Mouse (Mus musculus): ENCODE results near the gene Olfr370. TPM values are rescaled to one million over a fixed set of nuclear protein-coding genes. Genes with fewer than 3 reads are reported as not detected.
A peak's percentile ranks its signal among the peaks of the same experiment; 100 is the strongest.

The Olfr370 gene
- total and polyA plus RNA-seq, 2 experiments from 2014 or later, result not detected

GRCm38 (mm10) chr8:83562669-83563068 lies 27.1 kb downstream of the Olfr370 start:
- Histone ChIP-seq H3K27me3 (ENCODE audit: control insufficient read depth, insufficient read depth, low read length) (no peaks in the 10 kb centered on the region), H3K4me1 (ENCODE audit: control insufficient read depth, insufficient read depth) (peaks cover 7% of the 10 kb centered on the region), H3K27ac (ENCODE audit: low read depth) (no peak overlapping the region), H3K36me3 (replicated peaks; ENCODE audit: control insufficient read depth, insufficient read depth, low read length) (no peaks in the 10 kb centered on the region), H3K4me3 (ENCODE audit: low read depth, low read length) (no peak overlapping the region), H3K9ac (replicated peaks; ENCODE audit: low read depth, low read length) (no peak overlapping the region), H3K4me2 (ENCODE audit: low read depth, low read length) (no peak overlapping the region), H3K9me3 (replicated peaks; ENCODE audit: control insufficient read depth, low read length) (no peaks in the 10 kb centered on the region)
- WGBS, result 47% methylated on average over 3 of the region's 3 CpGs
- TF ChIP-seq EP300 (IDR thresholded peaks at IDR 0.05; ENCODE audit: low read depth), result no peak
- no peak for TF ChIP-seq CTCF (IDR thresholded peaks at IDR 0.05; ENCODE audit: low read depth)
- DNase-seq (ENCODE audit: low spot score) (no peak), ATAC-seq (ENCODE audit: insufficient read depth, low read depth) (no peak)

GRCm38 (mm10) chr8:83563246-83563645 lies 27.7 kb downstream of the Olfr370 start:
- Histone ChIP-seq H3K36me3 (replicated peaks; ENCODE audit: control insufficient read depth, insufficient read depth, low read length) (no peaks in the 10 kb centered on the region), H3K4me3 (ENCODE audit: low read depth, low read length) (no peak overlapping the region), H3K4me2 (ENCODE audit: low read depth, low read length) (no peak overlapping the region), H3K27ac (ENCODE audit: low read depth) (no peak overlapping the region), H3K9me3 (replicated peaks; ENCODE audit: control insufficient read depth, low read length) (no peaks in the 10 kb centered on the region), H3K4me1 (ENCODE audit: control insufficient read depth, insufficient read depth) (peaks cover 12% of the 10 kb centered on the region), H3K9ac (replicated peaks; ENCODE audit: low read depth, low read length) (no peak overlapping the region), H3K27me3 (ENCODE audit: control insufficient read depth, insufficient read depth, low read length) (no peaks in the 10 kb centered on the region)
- no peak for ATAC-seq (ENCODE audit: insufficient read depth, low read depth)
- TF ChIP-seq CTCF (IDR thresholded peaks at IDR 0.05; ENCODE audit: low read depth) (no peak), EP300 (IDR thresholded peaks at IDR 0.05; ENCODE audit: low read depth) (no peak)
- WGBS, result 58% methylated on average over 4 of the region's 4 CpGs
- DNase-seq (ENCODE audit: low spot score), result no peak

DNA sequence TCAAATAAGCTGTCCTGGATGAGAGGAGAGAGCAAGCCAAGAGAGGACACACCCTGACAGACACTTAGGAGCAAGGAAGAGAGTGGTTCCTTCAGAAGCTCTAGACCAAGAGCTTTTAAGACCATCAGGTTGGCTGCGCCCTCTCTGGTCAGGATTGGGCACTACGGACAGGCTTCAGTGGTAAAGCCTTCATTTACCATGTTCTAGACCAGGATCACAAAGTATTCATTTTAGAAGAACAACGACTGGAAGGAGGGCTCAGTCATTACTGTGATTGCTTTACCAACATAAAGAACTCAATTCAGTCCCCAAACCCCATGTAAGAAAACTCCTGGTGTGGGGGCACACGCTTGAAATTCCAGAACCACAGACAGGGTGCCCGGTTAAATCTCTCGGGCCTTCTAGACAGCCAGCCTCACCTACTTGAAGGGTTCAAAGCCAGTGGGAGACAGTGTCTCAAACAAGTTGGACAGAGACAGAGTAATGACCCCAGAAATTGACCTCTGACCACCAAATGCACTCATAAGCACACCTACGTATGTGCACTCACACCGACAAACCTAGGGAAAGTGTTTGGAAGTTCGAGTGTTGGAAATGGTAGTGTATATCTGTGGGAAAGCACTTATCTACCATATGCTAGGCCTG lies 30.3 kb downstream of the Olfr370 start:
- no peak overlapping the region for H3K4me3 ChIP-seq (ENCODE audit: low read depth, low read length)
- peaks cover 20% of the 10 kb centered on the region for H3K4me1 ChIP-seq (ENCODE audit: control insufficient read depth, insufficient read depth)
- no peak for DNase-seq (ENCODE audit: low spot score)
- H3K27me3 ChIP-seq (ENCODE audit: control insufficient read depth, insufficient read depth, low read length), result no peaks in the 10 kb centered on the region
- TF ChIP-seq EP300 (IDR thresholded peaks at IDR 0.05; ENCODE audit: low read depth) (no peak), CTCF (IDR thresholded peaks at IDR 0.05; ENCODE audit: low read depth) (no peak)
- H3K9me3 ChIP-seq (replicated peaks; ENCODE audit: control insufficient read depth, low read length), result no peaks in the 10 kb centered on the region
- peak overlapping the region; percentile 90 for H3K4me2 ChIP-seq (ENCODE audit: low read depth, low read length)
- WGBS, result 78% methylated on average over 9 of the region's 9 CpGs
- ATAC-seq (ENCODE audit: insufficient read depth, low read depth), result no peak
- H3K27ac ChIP-seq (ENCODE audit: low read depth), result no peak overlapping the region
- H3K36me3 ChIP-seq (replicated peaks; ENCODE audit: control insufficient read depth, insufficient read depth, low read length), result peaks cover 23% of the 10 kb centered on the region
- H3K9ac ChIP-seq (replicated peaks; ENCODE audit: low read depth, low read length), result no peak overlapping the region

DNA sequence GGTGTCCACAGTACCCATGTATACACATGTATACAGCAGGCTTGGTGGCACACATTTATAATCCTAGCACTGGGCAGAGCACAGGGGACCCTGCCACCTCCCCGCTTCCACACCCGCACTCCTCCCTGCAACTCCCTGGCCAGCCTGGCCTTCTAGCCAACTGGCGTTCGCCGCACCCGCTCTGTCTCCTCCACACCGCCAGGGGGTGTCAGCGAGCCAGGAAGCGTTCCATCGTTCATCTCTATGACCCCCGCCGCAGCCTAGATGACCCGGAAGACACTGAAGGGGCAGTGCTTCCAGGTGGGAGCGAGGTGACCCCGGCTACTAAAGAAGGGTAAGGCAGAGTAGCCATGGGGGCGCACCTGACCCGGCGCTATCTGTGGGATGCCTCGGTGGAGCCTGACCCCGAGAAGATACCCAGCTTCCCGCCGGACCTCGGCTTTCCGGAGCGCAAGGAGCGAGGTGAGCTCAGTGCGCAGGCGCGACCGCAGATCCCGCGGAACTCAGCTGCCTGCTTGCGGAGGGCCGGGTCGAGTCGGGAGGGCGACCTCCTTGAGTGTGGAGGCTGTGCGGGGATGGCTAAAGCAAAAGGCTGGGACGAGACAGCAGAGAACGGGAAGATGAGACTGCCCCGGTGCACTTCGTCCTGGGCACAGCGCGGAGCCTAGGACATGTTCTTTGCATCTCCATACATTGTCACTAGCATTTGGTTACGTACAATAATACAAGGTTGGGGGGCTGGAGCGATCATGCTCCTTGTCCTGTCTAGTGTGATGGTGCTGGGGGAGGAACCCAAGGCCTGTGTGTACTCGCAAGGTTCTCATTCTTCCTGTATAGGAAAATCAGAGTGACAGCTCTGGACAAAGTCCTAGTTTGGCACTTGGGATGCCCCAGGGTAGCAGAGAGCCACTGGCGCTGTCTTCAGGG lies 31.2 kb downstream of the Olfr370 start, which contains the start of gene Ndufb7:
Gene Ndufb7 (plus strand): TSS at position 203 of the 927 bp plus-strand sequence.
- Histone ChIP-seq H3K4me1 (ENCODE audit: control insufficient read depth, insufficient read depth) (peaks cover 20% of the 10 kb centered on the region), H3K4me3 (ENCODE audit: low read depth, low read length) (peak within 1 kb of the TSS; percentile 66), H3K27me3 (ENCODE audit: control insufficient read depth, insufficient read depth, low read length) (no peaks in the 10 kb centered on the region), H3K9me3 (replicated peaks; ENCODE audit: control insufficient read depth, low read length) (no peaks in the 10 kb centered on the region), H3K27ac (ENCODE audit: low read depth) (peak within 1 kb of the TSS; percentile 83), H3K9ac (replicated peaks; ENCODE audit: low read depth, low read length) (peak within 1 kb of the TSS; percentile 75), H3K4me2 (ENCODE audit: low read depth, low read length) (peak within 1 kb of the TSS; percentile 90), H3K36me3 (replicated peaks; ENCODE audit: control insufficient read depth, insufficient read depth, low read length) (peaks cover 31% of the 10 kb centered on the region)
- peak; percentile 86 for DNase-seq (ENCODE audit: low spot score)
- under 1% methylated on average over 48 of the region's 48 CpGs for WGBS
- TF ChIP-seq EP300 (IDR thresholded peaks at IDR 0.05; ENCODE audit: low read depth) (0 out of 2 replicates have a peak, but pooled peaks have one; percentile 3), CTCF (IDR thresholded peaks at IDR 0.05; ENCODE audit: low read depth) (peak; percentile 99)
- ATAC-seq (ENCODE audit: insufficient read depth, low read depth), result peak; percentile 87

DNA sequence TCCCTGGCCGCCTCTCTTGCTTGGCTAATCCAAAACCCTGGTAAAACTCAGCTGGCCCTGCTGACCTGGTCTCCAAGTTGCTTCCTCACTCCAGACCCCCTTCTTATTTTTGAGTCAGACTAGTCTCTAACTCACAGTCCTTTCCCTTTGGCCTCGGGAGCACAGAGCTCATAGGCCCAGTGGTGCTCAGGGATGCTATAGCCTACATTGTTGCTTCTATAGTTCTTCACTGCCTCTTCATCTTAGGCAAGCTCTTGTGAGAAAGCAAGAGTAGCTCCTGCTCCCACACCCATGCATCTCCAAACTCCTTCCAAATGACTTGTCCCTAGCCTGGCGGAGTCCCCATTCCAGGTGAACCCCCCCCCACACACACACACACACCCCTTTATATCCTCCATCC lies 32.1 kb downstream of the Olfr370 start:
- Histone ChIP-seq H3K27ac (ENCODE audit: low read depth) (no peak overlapping the region), H3K36me3 (replicated peaks; ENCODE audit: control insufficient read depth, insufficient read depth, low read length) (peaks cover 41% of the 10 kb centered on the region), H3K27me3 (ENCODE audit: control insufficient read depth, insufficient read depth, low read length) (no peaks in the 10 kb centered on the region), H3K4me1 (ENCODE audit: control insufficient read depth, insufficient read depth) (peaks cover 20% of the 10 kb centered on the region), H3K4me2 (ENCODE audit: low read depth, low read length) (peak overlapping the region; percentile 90), H3K4me3 (ENCODE audit: low read depth, low read length) (peak overlapping the region; percentile 66), H3K9me3 (replicated peaks; ENCODE audit: control insufficient read depth, low read length) (no peaks in the 10 kb centered on the region), H3K9ac (replicated peaks; ENCODE audit: low read depth, low read length) (peak overlapping the region; percentile 75; the same call in 1 of the 2 replicates)
- ATAC-seq (ENCODE audit: insufficient read depth, low read depth) (no peak), DNase-seq (ENCODE audit: low spot score) (no peak)
- no peak for TF ChIP-seq EP300 (IDR thresholded peaks at IDR 0.05; ENCODE audit: low read depth)
- no peak for TF ChIP-seq CTCF (IDR thresholded peaks at IDR 0.05; ENCODE audit: low read depth)
- 59% methylated on average over 3 of the region's 3 CpGs for WGBS

All from heart, postnatal 0 days (tissue).